Mouse (Mus musculus): ENCODE data around the gene Tada2a.

The Tada2a gene

DNA sequence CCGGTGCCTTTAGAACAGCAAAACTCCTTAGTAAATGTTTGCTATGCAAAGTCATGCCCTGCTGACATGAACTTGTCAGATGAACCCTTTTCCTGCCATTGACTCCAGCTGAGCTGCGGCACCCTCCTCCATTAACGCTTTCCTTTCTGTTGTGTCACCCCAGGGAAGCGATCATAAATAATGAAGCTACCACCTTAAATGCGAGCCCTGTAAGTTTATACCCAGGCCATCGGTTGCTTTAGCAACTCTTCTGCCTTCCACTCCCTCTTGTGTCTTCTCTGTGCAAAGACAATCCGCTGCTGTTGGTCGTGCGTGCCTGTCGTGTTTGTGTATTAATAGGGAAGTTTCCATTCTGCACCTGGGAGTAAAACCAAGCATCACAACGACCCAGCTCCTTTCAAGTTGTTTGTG lies 63.3 kb downstream of the Tada2a start:
- no peak for DNase-seq (ENCODE audit: low read depth, low spot score)

DNA sequence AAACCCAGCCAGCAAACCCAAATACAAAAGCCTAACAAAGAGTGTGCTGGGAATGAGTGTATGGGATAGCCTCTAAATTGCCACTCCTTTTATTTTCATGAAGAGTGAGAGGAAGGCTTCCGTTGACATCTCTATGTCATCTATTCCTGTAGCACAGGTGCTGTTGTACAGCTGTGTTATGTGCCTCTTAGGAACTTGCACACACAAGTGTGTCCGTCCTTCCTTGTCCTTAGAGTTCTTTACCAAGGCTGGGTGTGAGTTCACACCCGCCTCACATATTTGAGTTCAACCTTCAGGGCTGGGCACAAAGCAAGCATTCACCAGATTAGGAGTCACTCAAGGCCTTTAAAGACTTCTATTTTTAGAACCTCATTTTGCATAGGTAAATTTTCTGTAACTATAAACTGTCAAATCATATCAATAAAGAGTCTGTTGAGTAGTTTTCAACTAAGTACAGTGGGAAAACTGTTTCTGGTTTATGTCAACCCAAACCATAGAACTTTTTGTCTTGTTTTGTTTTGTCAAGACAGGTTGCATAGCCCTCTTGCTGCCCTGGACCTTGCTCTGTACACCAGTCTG lies 65.7 kb downstream of the Tada2a start:
- DNase-seq (ENCODE audit: low read depth, low spot score), result no peak

DNA sequence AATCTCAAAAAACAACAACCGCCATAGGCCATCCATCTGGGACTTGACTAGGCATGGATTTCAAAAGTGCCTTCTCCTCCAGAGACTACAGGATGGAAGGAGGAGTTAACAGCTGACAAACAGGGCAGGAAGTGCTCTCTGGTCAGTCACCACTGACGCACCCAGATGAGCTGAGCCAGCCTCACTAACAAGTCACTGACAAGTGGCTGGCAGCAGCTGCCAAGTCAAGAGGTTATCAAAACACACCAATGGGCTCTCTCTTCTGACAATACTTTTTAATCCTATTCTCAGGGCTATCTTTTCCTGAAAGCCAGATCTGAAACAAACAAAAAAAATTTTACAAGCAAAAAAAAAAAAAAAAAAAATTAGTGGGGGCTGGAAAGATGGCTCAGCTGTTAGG lies 66.6 kb downstream of the Tada2a start:
- no peak for DNase-seq (ENCODE audit: low read depth, low spot score)

DNA sequence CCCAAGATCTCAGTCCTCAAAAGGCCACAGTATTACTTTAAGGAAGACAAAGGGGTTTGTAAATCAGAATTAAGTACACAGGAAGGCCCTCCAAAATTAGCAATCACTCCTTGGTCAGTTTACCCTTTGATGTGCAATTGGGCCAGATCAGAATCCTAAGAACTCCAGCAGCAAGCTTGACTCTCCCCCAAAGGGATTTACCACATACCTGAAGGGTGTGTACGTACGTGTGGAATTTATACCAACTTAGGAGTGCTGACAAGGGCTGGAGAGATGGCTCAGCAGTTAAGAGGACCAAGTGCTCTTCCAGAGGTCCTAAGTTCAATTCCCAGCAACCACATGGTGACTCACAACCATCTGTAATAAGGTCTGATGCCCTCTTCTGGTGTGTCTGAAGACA lies 67.5 kb downstream of the Tada2a start:
- no peak for DNase-seq (ENCODE audit: low read depth, low spot score)

DNA sequence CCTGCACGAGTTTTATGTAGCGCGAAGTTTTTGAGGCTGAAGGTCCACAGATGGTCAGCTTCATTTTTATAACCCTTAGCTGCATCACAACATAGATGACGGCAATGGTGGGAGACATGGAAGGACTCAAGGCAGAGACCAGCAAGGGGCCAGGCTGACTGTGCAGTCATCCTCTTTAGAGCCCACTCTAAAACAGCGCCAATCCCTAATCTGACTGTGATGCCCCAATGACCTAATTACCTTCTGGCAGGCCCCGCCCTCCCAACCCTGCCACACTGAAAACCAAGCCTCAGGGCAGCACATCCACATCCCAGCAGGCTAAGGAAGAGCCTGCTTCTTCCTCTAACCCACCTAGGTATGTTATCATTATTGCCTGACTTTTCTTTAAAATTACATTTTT lies 68.8 kb downstream of the Tada2a start:
- no peak for DNase-seq (ENCODE audit: low read depth, low spot score)

DNA sequence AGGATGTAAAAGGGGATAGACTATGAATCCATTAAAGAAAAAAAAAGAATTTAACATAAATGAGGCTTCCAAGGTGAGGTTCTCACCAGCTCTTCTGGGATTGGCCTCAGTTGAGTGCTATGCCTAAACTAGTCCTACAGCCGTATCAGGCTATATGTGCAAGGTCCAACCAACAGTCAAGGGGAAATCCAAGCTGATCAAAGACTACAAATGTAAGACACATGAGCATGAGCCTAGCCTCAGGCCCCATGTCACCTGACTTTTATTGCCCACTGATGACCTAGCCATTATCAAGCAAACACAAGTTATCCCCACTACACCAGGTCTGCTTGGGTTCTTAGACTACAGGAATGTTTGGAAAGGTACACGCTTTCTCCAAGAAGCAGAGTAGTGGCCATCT lies 69.6 kb downstream of the Tada2a start:
- no peak for DNase-seq (ENCODE audit: low read depth, low spot score)

DNA sequence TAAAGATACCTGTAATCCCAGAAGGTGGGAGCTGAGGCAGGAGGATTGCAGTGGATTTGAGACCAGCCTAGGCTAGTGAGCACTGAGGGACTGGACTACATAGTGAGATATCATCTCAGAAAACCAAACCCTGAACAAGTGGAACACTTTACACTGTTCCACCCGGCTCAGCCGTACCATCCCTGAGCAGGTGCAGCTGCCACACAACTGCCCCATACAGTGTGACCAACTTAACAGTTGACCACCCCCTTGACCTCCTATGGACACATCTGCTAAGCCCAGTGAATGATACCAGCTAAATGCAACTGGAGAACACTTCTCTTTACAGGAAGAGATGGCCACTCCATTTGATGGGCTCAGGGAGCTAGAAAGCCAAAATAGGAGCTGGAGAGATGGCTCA lies 72.0 kb downstream of the Tada2a start:
- DNase-seq (ENCODE audit: low read depth, low spot score), result no peak

DNA sequence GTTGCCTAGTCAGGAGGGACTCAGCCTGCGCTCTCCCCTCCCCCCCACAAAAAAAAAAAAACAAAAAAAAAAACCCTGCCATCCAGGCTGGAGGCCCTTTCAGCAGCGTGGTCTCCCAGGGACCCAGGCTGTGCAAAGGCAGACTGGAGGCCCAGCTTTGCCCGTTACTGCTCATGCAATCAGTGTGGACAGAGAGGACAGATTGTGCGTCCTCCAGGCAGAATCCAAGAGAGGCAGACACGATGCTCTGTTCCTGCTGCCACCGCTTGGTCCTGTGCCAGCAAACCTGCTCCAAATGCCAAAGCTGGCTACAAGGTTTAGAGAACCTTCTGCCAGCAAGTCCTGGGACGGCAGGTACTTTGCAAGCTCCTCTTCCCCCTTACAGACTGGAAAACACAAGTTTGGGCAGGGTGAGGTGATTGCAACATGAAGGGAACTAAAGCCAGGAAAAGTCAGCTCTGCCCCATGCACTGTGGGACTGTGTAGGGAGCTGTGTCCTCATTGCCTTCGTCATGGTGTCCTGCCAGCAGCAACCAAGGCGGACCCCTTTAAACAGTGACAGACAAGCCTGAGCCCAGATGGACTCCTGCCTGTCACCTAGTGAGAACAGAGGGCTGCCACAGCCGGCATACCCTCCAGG lies 75.8 kb downstream of the Tada2a start:
- DNase-seq (ENCODE audit: low read depth, low spot score), result no peak

DNA sequence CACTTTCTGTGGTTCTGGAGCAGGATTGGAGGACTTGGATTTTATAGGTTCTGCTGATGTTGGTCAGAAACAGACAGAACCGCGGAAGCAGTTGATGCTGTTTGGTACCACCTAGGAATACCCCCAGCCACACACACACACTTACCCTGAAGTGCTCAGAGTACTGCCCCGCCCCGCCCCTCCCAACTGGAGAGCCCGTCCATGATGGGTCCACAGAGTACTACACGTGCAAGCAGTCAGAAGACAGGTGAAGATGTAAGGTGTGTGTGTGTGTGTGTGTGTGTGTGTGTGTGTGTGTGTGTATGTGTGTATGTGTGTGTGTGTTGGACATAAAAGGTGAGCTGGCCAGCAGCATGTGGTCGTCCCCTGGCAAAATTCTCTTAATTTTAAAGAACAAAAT lies 76.3 kb downstream of the Tada2a start:
- DNase-seq (ENCODE audit: low read depth, low spot score), result no peak

DNA sequence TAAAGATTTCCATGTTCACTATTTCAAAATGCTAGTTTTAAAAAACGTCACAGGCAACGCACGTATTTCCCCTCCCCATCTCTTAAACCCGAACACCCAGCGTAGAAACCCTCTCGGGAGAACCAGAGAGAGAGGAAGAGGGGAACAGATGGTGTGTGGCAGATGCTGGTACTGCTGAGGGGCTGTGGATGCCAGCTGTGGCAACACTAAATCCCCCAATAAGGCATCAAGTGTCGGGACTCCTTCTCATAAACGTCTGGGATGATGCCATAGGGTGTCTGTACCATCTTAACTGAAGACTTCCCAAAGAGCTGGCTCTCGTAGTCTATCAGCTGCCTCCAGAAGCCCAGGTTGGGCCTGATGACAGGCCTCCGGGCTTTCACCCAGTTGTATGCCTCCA lies 81.0 kb downstream of the Tada2a start:
- no peak for DNase-seq (ENCODE audit: low read depth, low spot score)

DNA sequence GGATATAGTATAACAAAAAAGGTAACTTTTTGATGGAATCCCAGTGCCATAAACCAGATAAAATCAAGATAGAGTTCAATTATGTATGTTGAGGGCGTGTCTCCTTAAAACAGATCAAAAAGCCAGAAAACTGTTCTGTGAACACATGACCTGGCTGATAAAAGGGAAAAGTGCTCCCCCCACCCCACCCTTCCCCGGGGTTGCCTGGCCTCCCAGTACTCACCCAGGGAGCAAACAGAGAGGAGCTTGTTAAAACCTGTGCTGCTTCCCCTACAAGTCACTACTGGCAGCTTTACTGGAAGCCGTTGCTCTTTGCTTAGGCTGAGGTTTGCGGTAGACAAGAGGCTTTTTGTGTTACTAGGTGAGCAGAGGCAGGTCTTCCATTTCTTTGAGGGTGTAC lies 82.1 kb downstream of the Tada2a start:
- DNase-seq (ENCODE audit: low read depth, low spot score), result no peak

DNA sequence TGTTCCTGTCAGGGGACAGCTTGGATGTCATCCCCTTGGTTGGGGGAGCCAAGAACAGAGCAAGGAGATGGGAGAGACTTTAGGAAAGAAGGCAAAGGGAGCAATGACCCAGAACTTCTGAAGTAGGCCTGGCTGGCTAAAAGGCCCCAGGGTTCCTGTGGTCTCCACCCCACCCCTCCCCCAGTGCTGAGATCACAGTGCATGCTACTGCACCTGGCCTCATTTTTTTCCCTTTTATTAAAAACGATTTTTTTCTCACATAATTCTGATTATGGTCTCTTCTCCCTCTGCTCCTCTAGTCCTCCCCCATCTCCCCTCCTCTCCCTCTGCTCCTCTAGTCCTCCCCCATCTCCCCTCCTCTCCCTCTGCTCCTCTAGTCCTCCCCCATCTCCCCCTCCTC lies 84.4 kb downstream of the Tada2a start:
- no peak for DNase-seq (ENCODE audit: low read depth, low spot score)

DNA sequence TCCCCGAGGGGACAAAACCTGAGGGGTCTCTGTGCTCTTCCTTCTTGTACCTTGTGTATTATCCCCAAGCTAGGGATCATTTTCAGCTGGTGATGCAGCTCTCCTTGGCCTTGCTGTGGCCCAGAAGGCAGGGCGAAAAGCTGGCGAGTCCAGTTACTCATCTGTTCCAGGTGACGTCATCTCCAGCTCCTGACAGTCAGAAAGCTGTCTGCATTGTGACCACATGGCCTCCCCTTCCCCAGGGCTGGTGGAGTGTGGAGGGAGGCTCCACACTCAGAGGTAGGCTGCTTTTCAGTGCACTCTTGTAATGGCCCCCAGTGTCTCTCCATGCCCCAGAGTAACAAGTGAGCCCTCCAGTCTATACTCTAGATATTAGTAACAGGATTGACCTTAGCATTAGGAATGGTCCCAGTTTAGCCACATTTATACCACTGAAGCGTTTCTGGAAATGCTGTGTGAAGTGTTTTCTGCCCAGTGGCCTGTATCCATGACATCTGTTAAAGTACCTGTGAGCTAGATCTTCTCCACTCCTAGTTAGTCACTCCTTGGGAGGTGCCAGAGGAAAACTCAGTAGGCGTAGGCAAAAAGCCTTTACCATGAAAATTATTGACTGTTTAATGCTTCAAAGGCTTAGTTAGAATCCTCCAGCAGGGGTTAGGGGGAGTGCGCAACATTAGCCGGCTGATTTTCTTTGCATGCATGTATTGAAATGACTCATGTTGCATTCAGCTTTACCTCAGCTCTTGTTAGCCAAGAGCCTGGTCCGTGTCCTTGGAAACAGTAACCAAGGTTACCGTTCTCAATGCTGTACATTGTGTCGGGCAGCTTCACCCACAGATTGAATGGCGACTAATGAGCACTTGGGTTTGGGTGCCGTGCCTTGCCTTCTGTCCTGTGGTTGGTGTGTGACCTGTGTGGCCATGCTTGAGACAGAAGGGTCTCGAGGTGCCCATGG lies 86.3 kb downstream of the Tada2a start:
- DNase-seq (ENCODE audit: low read depth, low spot score), result peak; percentile 46

DNA sequence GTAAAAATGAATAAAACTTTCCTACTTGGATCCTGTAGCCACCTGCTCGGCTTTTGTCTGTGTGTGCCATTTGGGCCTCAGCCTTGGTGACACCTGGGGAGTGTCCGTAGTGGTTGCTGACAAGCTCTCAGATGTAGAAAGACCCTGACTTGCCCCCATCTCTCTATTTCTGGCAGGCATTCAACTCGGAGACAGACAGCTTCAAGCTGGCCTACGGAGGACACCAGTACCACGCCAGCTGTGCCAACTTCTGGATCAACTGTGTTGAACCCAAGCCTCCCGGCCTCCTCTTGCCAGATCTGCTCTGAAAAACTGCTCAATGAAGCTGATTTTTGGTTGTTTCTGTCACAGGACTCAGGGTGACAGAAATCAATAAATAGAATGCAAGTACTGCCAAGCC lies 88.8 kb downstream of the Tada2a start:
- DNase-seq (ENCODE audit: low read depth, low spot score), result no peak

DNA sequence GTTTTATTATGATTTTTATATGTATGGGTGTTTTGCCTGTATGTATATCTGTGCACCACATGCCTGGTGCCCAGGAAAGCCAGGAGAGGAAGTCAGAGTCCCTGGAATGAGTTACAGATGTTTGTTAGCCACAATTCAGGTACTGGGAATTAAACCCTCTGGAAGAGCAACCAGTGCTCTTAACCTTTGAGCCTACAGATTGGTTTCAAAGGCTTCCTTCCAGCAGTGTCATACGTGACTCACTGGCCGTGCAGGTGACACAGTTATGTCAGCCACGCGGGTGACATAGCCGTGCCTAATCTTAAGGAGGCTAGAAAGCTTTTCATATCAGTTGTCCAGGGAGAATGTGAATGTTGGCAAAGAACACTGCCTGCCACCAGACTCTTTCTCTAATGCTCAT lies 95.7 kb downstream of the Tada2a start:
- DNase-seq (ENCODE audit: low read depth, low spot score), result no peak

DNA sequence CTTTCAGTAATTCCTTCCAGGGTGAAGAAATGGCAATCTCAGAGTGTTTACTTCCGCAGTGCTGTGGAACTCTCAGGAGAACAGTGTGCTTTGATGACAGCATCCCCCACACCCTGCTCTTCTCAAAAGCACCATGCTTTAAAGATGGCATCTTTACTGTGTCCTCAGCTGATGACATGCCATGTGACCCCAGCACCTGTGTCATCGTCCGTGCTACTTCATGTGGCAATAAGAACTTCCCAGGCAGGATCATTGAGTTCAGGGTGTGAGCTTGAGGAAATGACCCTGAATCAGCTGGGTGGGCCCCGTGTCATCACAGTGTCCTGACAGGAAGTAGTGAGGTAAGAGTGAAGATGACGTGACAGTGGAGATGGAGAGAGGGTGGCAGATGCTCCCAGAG lies 96.8 kb downstream of the Tada2a start:
- no peak for DNase-seq (ENCODE audit: low read depth, low spot score)

DNA sequence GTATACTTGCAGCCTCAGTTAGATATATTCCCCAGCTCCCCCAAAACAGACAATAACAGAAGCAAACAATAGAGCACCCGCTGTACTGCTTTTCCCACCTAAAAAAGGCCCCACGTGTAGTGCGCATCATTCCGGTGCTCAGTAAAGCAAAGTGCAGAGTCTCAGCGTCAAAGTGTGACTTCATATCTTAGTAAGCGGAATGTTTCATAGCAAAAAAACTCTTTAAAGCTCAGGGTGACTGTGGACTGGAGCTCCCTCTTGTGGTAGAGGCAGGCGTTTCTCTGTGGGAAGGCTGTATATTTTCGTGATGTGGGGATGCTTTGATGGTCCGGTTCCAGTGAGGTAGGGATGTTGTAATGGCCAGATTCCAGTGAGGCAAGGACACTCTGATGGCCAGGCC lies 97.4 kb downstream of the Tada2a start:
- no peak for DNase-seq (ENCODE audit: low read depth, low spot score)
